Mouse (Mus musculus): ENCODE measurements around the gene Tcl1b2. TPM values are rescaled to one million over a fixed set of nuclear protein-coding genes. Genes with fewer than 3 reads are reported as not detected.
"Not testable (repeated sequence)": the region's sequence is repeated elsewhere in the genome, so short reads cannot be mapped to it uniquely, and the experiment has no call there.

The Tcl1b2 gene
- polyA plus RNA-seq, 1 experiment from 2014 or later = not detected

DNA sequence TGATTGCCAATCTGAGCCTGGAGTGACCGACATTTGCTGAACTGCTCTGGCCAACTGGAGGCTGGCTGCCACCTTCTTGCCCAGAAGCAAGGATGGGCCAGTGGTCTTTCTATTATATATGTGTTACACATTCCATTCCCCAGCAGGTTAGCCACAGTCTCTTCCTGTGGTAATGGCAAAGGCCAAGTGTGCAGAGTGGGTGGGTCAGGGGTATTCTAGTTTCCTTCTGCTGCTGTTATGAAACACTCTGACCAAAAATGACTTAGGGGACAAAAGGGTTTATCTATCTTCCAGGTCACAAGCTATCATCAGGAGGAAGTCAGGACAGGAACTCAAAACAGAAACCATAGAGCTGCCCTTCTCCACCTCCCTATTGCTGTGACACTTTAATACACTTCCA, 29.2 kb upstream of the Tcl1b2 start:
- no peaks in the 10 kb centered on the region for H3K9me3 ChIP-seq (ENCODE audit: control insufficient read depth, low read length)
- H3K9ac ChIP-seq (ENCODE audit: low read length) = no peak overlapping the region
- H3K4me1 ChIP-seq (ENCODE audit: control insufficient read depth, insufficient read depth, low read length) = no peaks in the 10 kb centered on the region
- H3K4me2 ChIP-seq = no peak overlapping the region
- H3K27me3 ChIP-seq (ENCODE audit: control insufficient read depth, insufficient read depth, low read length) = no peaks in the 10 kb centered on the region
- no peak overlapping the region for H3K27ac ChIP-seq (ENCODE audit: low read depth, low read length)
- H3K36me3 ChIP-seq (ENCODE audit: control insufficient read depth, insufficient read depth, low read length) = no peaks in the 10 kb centered on the region
- WGBS = 81% methylated on average over 1 of the region's 1 CpGs
- ATAC-seq (ENCODE audit: low FRiP score) = no peak
- H3K4me3 ChIP-seq (ENCODE audit: low read depth, low read length) = no peak overlapping the region
- no peak for DNase-seq (ENCODE audit: low spot score, missing footprints)

DNA sequence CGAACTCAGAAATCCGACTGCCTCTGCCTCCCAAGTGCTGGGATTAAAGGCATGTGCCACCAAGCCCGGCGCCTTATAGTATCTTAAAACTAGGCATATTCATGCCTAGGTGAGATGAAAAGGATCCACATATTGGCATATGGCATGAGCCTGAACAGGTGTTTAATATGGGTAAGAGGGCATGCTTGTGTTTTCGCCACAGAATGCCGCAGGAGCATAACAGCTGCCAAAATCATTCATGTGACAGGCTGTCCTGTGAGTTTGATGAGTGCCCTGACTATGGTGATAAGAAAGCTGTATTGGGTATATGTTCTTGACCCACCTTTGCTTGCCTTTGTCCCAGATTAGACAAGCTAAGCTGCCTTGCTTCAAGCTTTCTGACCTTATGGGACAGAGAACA, 20.5 kb upstream of the Tcl1b2 start:
- no peak for DNase-seq (ENCODE audit: low spot score, missing footprints)
- Histone ChIP-seq H3K4me3 (ENCODE audit: low read depth, low read length) (no peak overlapping the region), H3K27ac (ENCODE audit: low read depth, low read length) (no peak overlapping the region), H3K4me1 (ENCODE audit: control insufficient read depth, insufficient read depth, low read length) (no peaks in the 10 kb centered on the region), H3K36me3 (ENCODE audit: control insufficient read depth, insufficient read depth, low read length) (no peaks in the 10 kb centered on the region), H3K9me3 (ENCODE audit: control insufficient read depth, low read length) (no peaks in the 10 kb centered on the region), H3K9ac (ENCODE audit: low read length) (no peak overlapping the region), H3K27me3 (ENCODE audit: control insufficient read depth, insufficient read depth, low read length) (no peaks in the 10 kb centered on the region), H3K4me2 (no peak overlapping the region)
- 91% methylated on average over 6 of the region's 6 CpGs for WGBS
- ATAC-seq (ENCODE audit: low FRiP score) = no peak

DNA sequence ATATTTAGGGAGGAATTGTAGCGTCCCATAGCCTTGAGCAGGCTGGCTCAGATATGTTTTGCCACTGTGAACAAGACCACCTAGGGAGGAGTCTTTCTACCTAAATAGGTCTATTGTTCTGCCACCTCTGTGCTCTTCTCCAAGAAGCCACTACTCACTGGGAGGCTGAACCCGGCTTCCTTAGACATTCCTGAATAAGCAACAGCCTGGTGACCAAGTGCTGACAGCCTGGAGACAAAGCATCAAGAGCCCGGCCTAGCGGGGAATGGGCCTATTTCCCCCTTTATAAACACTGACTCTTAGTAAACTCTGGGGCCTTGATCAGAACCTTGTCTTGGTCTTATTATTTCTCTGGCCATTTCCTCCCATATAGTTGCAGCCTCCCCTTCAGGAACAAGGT, 19.3 kb upstream of the Tcl1b2 start:
- H3K4me2 ChIP-seq = no peak overlapping the region
- no peaks in the 10 kb centered on the region for H3K36me3 ChIP-seq (ENCODE audit: control insufficient read depth, insufficient read depth, low read length)

DNA sequence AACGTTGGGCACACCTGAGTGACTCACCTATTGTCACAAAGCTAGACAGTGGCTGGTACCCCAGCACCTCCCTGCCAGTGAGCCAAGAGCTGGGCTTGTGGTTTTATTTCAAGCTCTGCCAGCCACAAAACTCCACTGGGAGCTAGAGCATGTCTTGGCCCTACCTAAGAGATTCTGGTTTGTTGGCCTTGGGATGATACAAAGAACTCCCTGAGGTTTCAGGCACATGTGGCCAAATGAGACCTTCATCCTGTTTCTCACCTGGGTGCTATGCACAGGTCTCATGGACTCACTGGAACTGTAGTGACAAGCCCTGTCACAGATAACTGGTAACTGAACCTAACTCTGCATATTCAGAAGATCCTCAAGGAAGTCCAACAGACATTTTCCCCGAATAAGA, 18.2 kb upstream of the Tcl1b2 start:
- no peaks in the 10 kb centered on the region for H3K27me3 ChIP-seq (ENCODE audit: control insufficient read depth, insufficient read depth, low read length)
- DNase-seq (ENCODE audit: low spot score, missing footprints) (no peak), ATAC-seq (ENCODE audit: low FRiP score) (no peak)
- WGBS = 88% methylated on average over 2 of the region's 2 CpGs
- H3K9ac ChIP-seq (ENCODE audit: low read length) = no peak overlapping the region
- H3K27ac ChIP-seq (ENCODE audit: low read depth, low read length) = no peak overlapping the region
- H3K4me1 ChIP-seq (ENCODE audit: control insufficient read depth, insufficient read depth, low read length) = no peaks in the 10 kb centered on the region
- H3K4me3 ChIP-seq (ENCODE audit: low read depth, low read length) = no peak overlapping the region
- H3K9me3 ChIP-seq (ENCODE audit: control insufficient read depth, low read length) = no peaks in the 10 kb centered on the region
- H3K4me2 ChIP-seq = no peak overlapping the region
- H3K36me3 ChIP-seq (ENCODE audit: control insufficient read depth, insufficient read depth, low read length) = no peaks in the 10 kb centered on the region

More for the DNA sequence above, 19.3 kb upstream of the Tcl1b2 start:
- H3K4me1 ChIP-seq (ENCODE audit: control insufficient read depth, insufficient read depth, low read length) = no peaks in the 10 kb centered on the region
- no peak overlapping the region for H3K27ac ChIP-seq (ENCODE audit: low read depth, low read length)
- no peaks in the 10 kb centered on the region for H3K27me3 ChIP-seq (ENCODE audit: control insufficient read depth, insufficient read depth, low read length)
- ATAC-seq (ENCODE audit: low FRiP score) (no peak), DNase-seq (ENCODE audit: low spot score, missing footprints) (no peak)
- 40% methylated on average over 4 of the region's 4 CpGs for whole genome bisulfite sequencing
- no peak overlapping the region for H3K4me3 ChIP-seq (ENCODE audit: low read depth, low read length)
- H3K9ac ChIP-seq (ENCODE audit: low read length) = no peak overlapping the region
- no peaks in the 10 kb centered on the region for H3K9me3 ChIP-seq (ENCODE audit: control insufficient read depth, low read length)

DNA sequence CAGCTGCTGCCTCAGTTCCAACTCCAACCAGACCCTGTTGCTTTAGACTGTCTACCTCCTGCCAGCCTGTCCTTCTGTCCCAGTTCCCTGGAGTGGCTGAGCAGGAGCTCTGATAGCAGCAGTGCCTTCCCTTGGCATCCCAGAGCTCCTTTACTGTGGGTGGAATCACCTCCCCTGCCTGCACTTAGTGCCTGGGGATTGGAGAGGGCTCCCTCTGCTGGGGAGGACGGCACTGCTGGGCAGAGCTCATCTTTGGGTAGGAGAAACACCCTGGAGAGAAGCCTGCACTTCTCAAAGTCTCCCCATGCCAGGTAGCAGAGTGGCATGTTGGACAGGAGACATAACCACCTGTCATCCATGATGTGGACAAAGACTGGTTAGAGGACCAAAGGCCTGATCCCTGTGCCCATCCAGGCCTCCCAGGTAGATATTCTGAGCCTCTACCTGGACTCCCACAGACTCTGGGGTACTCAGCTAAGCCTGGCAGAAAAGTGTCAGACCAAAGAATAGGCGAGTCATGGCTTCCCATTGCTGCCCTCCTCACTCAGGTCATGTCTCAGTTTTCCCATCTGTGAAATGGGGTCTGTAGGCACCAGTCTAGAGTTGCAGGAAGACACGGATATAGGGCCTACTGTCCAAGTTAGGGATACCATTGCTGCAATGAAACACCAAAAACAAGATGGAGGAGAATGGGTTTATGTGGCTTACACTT, 16.2 kb upstream of the Tcl1b2 start:
- ATAC-seq (ENCODE audit: low FRiP score); H3K4me1 ChIP-seq (ENCODE audit: control insufficient read depth, insufficient read depth, low read length); H3K9ac ChIP-seq (ENCODE audit: low read length); DNase-seq (ENCODE audit: low spot score, missing footprints); H3K27me3 ChIP-seq (ENCODE audit: control insufficient read depth, insufficient read depth, low read length); H3K27ac ChIP-seq (ENCODE audit: low read depth, low read length); H3K4me2 ChIP-seq; H3K9me3 ChIP-seq (ENCODE audit: control insufficient read depth, low read length); H3K36me3 ChIP-seq (ENCODE audit: control insufficient read depth, insufficient read depth, low read length); H3K4me3 ChIP-seq (ENCODE audit: low read depth, low read length): not testable (repeated sequence)
- 56% methylated on average over 3 of the region's 3 CpGs for WGBS

DNA sequence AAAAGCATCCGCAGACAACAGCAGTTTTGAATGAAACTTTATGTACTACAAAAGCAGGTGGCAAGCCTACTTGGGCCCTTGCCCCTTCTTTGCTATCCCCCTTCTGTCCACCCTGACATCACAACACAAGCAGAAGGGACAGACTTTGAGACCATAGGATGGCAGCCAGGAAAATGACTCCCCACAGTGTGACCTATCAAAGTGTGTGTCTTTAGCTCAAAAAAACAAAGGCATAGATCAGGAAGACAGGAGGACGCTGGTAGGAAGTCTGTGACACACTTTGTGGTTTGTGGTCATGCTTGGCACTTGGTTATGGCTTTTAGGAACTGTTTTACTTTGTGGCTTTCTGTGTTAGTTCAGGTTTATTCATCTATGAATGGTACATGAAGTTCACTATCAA, 11.6 kb upstream of the Tcl1b2 start:
- DNase-seq (ENCODE audit: low spot score, missing footprints); H3K36me3 ChIP-seq (ENCODE audit: control insufficient read depth, insufficient read depth, low read length); H3K9me3 ChIP-seq (ENCODE audit: control insufficient read depth, low read length); H3K27ac ChIP-seq (ENCODE audit: low read depth, low read length); H3K4me1 ChIP-seq (ENCODE audit: control insufficient read depth, insufficient read depth, low read length); H3K27me3 ChIP-seq (ENCODE audit: control insufficient read depth, insufficient read depth, low read length); H3K4me3 ChIP-seq (ENCODE audit: low read depth, low read length); ATAC-seq (ENCODE audit: low FRiP score); H3K4me2 ChIP-seq; H3K9ac ChIP-seq (ENCODE audit: low read length): not testable (repeated sequence)
- WGBS = 69% methylated on average over 2 of the region's 2 CpGs

DNA sequence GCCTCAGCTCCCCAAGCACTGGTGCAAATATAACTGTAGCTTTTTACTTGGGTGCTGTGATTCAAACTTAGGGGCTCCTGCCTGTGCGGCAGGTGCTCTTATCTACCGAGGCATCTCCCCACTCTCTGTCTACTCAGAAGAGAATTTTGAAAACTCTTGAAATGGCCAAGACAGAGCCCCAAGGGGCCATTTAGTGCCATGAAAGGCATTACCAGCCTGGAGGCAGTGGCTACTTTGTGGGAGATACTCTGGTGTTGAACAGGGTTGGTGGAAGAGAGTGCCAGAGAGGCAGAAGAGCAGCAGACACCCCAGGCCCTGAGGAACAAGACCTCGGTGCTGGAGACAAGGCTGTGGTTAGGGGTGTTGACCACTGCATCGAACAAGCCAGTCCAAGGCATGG, 11.0 kb upstream of the Tcl1b2 start:
- not testable (repeated sequence) for H3K36me3 ChIP-seq (ENCODE audit: control insufficient read depth, insufficient read depth, low read length); H3K4me1 ChIP-seq (ENCODE audit: control insufficient read depth, insufficient read depth, low read length); H3K9ac ChIP-seq (ENCODE audit: low read length); H3K4me2 ChIP-seq; H3K4me3 ChIP-seq (ENCODE audit: low read depth, low read length); DNase-seq (ENCODE audit: low spot score, missing footprints); H3K27ac ChIP-seq (ENCODE audit: low read depth, low read length); H3K27me3 ChIP-seq (ENCODE audit: control insufficient read depth, insufficient read depth, low read length); ATAC-seq (ENCODE audit: low FRiP score); H3K9me3 ChIP-seq (ENCODE audit: control insufficient read depth, low read length)
- WGBS = 84% methylated on average over 4 of the region's 4 CpGs

DNA sequence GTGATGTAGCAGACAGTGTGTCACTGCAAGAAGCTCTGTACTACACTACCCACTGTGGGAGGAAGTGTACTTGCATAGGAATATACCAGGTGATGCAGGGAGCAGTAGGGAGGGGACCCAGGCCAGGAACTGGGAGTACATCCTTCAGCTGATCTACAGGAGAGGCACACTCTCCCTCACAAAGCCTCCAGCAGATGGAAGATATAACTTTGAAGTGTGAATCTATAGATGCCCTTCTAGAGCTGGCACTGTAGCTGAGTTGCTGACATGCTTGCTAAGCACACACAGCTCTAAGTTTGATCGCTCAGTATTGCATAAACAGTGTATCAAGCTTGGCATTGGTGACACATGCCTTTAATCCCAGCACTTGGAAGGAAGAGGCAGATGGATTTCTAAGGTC, 8.1 kb upstream of the Tcl1b2 start:
- not testable (repeated sequence) for H3K36me3 ChIP-seq (ENCODE audit: control insufficient read depth, insufficient read depth, low read length); H3K27ac ChIP-seq (ENCODE audit: low read depth, low read length); DNase-seq (ENCODE audit: low spot score, missing footprints); H3K4me2 ChIP-seq; H3K4me3 ChIP-seq (ENCODE audit: low read depth, low read length); ATAC-seq (ENCODE audit: low FRiP score); H3K9me3 ChIP-seq (ENCODE audit: control insufficient read depth, low read length); H3K9ac ChIP-seq (ENCODE audit: low read length); H3K27me3 ChIP-seq (ENCODE audit: control insufficient read depth, insufficient read depth, low read length); H3K4me1 ChIP-seq (ENCODE audit: control insufficient read depth, insufficient read depth, low read length)
- WGBS = 80% methylated on average over 1 of the region's 1 CpGs

DNA sequence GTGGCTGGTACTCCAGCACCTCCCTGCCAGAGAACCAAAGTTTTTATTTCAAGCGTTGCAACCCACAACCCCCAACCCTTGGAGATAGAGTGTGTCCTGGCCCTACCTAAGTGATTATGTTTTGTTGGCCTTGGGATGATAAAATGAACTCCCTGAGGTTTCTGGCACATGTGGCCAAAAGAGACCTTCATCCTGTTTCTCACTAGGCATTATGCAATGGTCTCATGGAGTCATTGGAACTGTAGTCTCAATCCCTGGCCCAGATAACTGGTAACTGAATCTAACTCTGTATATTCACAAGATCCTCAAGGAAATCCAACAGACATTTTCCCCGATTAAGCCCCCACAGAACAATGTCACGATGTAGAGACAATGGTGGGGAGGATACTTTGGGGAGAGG, 2.7 kb upstream of the Tcl1b2 start:
- no peak overlapping the region for H3K9ac ChIP-seq (ENCODE audit: low read length)
- H3K36me3 ChIP-seq (ENCODE audit: control insufficient read depth, insufficient read depth, low read length) = no peaks in the 10 kb centered on the region
- ATAC-seq (ENCODE audit: low FRiP score) (no peak), DNase-seq (ENCODE audit: low spot score, missing footprints) (no peak)
- 95% methylated on average over 3 of the region's 3 CpGs for WGBS
- H3K4me1 ChIP-seq (ENCODE audit: control insufficient read depth, insufficient read depth, low read length) = no peaks in the 10 kb centered on the region
- H3K4me2 ChIP-seq = no peak overlapping the region
- no peak overlapping the region for H3K4me3 ChIP-seq (ENCODE audit: low read depth, low read length)
- H3K27me3 ChIP-seq (ENCODE audit: control insufficient read depth, insufficient read depth, low read length) = no peaks in the 10 kb centered on the region
- H3K27ac ChIP-seq (ENCODE audit: low read depth, low read length) = no peak overlapping the region
- H3K9me3 ChIP-seq (ENCODE audit: control insufficient read depth, low read length) = no peaks in the 10 kb centered on the region
